Mouse (Mus musculus) duodenum, adult 2 months (tissue): Measurements from ENCODE around the gene Prmt8. TPM values are rescaled to one million over a fixed set of nuclear protein-coding genes. Genes with fewer than 3 reads are reported as not detected.

ENCODE experiments used
- polyA plus RNA-seq: library from polyadenylated mRNA; depleted of rRNA; stranded (reverse); fragments of >200 nt; gene quantifications from 2 replicates; pipeline ENCODE4 v1.2.3, GENCODE M21; 2012; ENCODE audit warnings: low replicate concordance; rRNA removed

The Prmt8 gene
- 0.08 TPM in 1 of 2 replicates, not detected in the other for polyA plus RNA-seq

GRCm38 (mm10) chr6:127769275-127770156 is at the start of gene Prmt8:
Prmt8 (minus strand) TSS chr6:127769472.

Other genes starting within 250 kb of the Prmt8 start
- gene Cracr2a, start 208.1 kb downstream of the Prmt8 start, polyA plus RNA-seq, result 2.8 and 2.9 TPM in 2 replicates
- 0.54 and 0.75 TPM in 2 replicates for gene Tspan11, start 118.1 kb upstream of the Prmt8 start, polyA plus RNA-seq